Mouse (Mus musculus) kidney, embryonic 14.5 days (tissue): ENCODE data around the gene P2ry13. TPM values are rescaled to one million over a fixed set of nuclear protein-coding genes. Genes with fewer than 3 reads are reported as not detected.

Source experiments
- ATAC-seq: fragments of 200-750 bp; cut with Nextera tagmentation; 2 replicates; pipeline ENCODE4 v1.8.0; 2017; ENCODE audit warnings: moderate number of reproducible peaks, mild to moderate bottlenecking, moderate TSS enrichment, moderate library complexity; ENCODE audit not compliant: low FRiP score, low TSS enrichment
- H3K27ac ChIP-seq: fragments of 300-500 bp; sonication (generic); 2 replicates; pipeline ENCODE4 v1.5.1; 2014; ENCODE audit warnings: low read depth, mild to moderate bottlenecking, low read length, moderate library complexity, mixed read lengths
- H3K27me3 ChIP-seq: fragments of 300-500 bp; sonication (generic); 2 replicates; pipeline ENCODE4 v1.6.1; 2014; ENCODE audit warnings: mild to moderate bottlenecking, low read length; ENCODE audit not compliant: control insufficient read depth, insufficient read depth
- H3K36me3 ChIP-seq: fragments of 300-500 bp; sonication (generic); 2 replicates; pipeline ENCODE4 v1.6.1; 2014; ENCODE audit warnings: low read length, mixed read lengths; ENCODE audit not compliant: control insufficient read depth, insufficient read depth
- H3K4me1 ChIP-seq: fragments of 300-500 bp; sonication (generic); 2 replicates; pipeline ENCODE4 v1.6.1; 2014; ENCODE audit warnings: low read length, mixed read lengths; ENCODE audit not compliant: control insufficient read depth, insufficient read depth
- H3K4me2 ChIP-seq: fragments of 300-500 bp; sonication (generic); replicated peaks from 2 replicates; pipeline ENCODE4 v1.6.1; 2014; ENCODE audit warnings: low read depth, mild to moderate bottlenecking, low read length
- H3K4me3 ChIP-seq: fragments of 300-500 bp; sonication (generic); 2 replicates; pipeline ENCODE4 v1.5.1; 2014; ENCODE audit warnings: mild to moderate bottlenecking, low read length
- H3K9ac ChIP-seq: fragments of 300-500 bp; sonication (generic); 2 replicates; pipeline ENCODE4 v1.6.1; 2014; ENCODE audit warnings: low read depth, mild to moderate bottlenecking, low read length, moderate library complexity
- H3K9me3 ChIP-seq: fragments of 300-500 bp; sonication (generic); 2 replicates; pipeline ENCODE4 v1.6.1; 2016; ENCODE audit warnings: low read length; ENCODE audit not compliant: control insufficient read depth
- WGBS: fragments of 180-500 bp; shearing (Covaris S2); extraction: QIAGEN DNeasy Blood & Tissue Kit; methylation state at CpG from one replicate; pipeline ENCODE4 v1.1.7; 2014; 5-methylcytosine and 5-hydroxymethylcytosine counted together
- polyA plus RNA-seq: library from polyadenylated mRNA; unstranded; fragments of >200 nt; fragmentation: Nextera tagmentation; extraction: Ambion mirVana; gene quantifications from 2 replicates; pipeline ENCODE4 v1.2.1, GENCODE M21; 2014

The P2ry13 gene
- polyA plus RNA-seq, result 0.14 and 0.62 TPM in 2 replicates

DNA sequence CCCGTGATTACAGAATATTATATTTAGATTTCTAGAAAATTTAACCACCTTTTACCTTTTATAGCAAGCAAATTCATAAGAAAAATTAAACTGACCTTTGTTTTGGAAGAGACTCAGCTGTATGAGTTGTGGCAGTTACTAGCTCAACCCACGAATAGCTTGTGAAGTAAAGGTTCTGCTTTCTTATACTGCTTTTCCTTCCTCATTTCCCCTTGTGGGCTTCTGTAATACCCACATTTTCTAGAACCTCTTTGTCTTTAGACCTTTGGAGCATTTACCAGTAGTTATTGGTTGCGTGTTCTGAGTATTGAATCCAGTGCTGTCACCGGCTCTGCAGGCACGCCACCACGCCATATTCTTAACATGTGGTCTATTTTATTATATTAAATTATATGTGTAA is at the start of gene P2ry13:
Gene P2ry13 (minus strand): TSS at position 156 of the 400 bp plus-strand sequence.
- no peak for ATAC-seq
- no peaks in the 10 kb centered on the region for H3K27me3 ChIP-seq
- H3K36me3 ChIP-seq, result no peaks in the 10 kb centered on the region
- 91% methylated on average over 6 of the region's 6 CpGs for WGBS
- H3K4me2 ChIP-seq, result no peak within 1 kb of the TSS
- H3K4me1 ChIP-seq, result 0 out of 2 replicates have a peak, but pooled peaks cover 3% of the 10 kb centered on the region
- H3K27ac ChIP-seq, result no peak within 1 kb of the TSS
- no peaks in the 10 kb centered on the region for H3K9me3 ChIP-seq
- no peak within 1 kb of the TSS for H3K9ac ChIP-seq
- H3K4me3 ChIP-seq, result no peak within 1 kb of the TSS

- H3K4me3 ChIP-seq, result no peak overlapping the region
- H3K4me2 ChIP-seq, result no peak overlapping the region
- H3K36me3 ChIP-seq, result no peaks in the 10 kb centered on the region
- no peak overlapping the region for H3K9ac ChIP-seq
- no peak overlapping the region for H3K27ac ChIP-seq
- ATAC-seq, result no peak
- H3K9me3 ChIP-seq, result no peaks in the 10 kb centered on the region
- no peaks in the 10 kb centered on the region for H3K4me1 ChIP-seq
- 86% methylated on average over 20 of the region's 20 CpGs for WGBS
- no peaks in the 10 kb centered on the region for H3K27me3 ChIP-seq
Observed at GRCm38 (mm10) chr3:59257740-59258664, 47.3 kb upstream of the P2ry13 start.

DNA sequence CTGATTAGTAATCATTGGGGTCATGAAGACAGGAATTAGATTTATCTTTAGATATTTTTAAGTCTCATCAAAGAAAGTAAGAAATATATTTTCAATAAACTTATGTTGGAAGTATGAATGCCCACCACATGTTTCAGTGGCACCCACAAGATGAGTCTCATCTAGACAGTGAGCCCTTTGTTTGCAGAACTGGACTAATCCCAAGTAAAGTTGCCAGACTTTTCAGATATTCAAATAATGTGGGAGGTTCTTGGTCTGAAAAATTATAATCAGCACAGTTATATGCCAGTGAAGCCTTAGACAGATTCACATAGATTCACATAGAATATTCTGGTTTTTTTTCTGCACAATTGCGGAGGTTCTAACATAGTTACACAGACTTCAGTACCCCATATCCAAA is 39.8 kb upstream of the P2ry13 start:
- Histone ChIP-seq H3K9me3 (no peaks in the 10 kb centered on the region), H3K4me3 (no peak overlapping the region), H3K27ac (no peak overlapping the region), H3K27me3 (no peaks in the 10 kb centered on the region), H3K9ac (no peak overlapping the region), H3K4me1 (no peaks in the 10 kb centered on the region), H3K4me2 (no peak overlapping the region), H3K36me3 (no peaks in the 10 kb centered on the region)
- no peak for ATAC-seq
- 92% methylated on average over 1 of the region's 1 CpGs for WGBS

- no peak for ATAC-seq
- 83% methylated on average over 6 of the region's 6 CpGs for WGBS
- Histone ChIP-seq H3K27ac (no peak overlapping the region), H3K36me3 (no peaks in the 10 kb centered on the region), H3K27me3 (no peaks in the 10 kb centered on the region), H3K4me2 (no peak overlapping the region), H3K4me3 (no peak overlapping the region), H3K9me3 (no peaks in the 10 kb centered on the region), H3K9ac (no peak overlapping the region), H3K4me1 (no peaks in the 10 kb centered on the region)
Observed at GRCm38 (mm10) chr3:59248031-59248430, 37.3 kb upstream of the P2ry13 start.

- H3K9me3 ChIP-seq, result no peaks in the 10 kb centered on the region
- ATAC-seq, result no peak
- no peaks in the 10 kb centered on the region for H3K36me3 ChIP-seq
- no peak overlapping the region for H3K27ac ChIP-seq
- no peak overlapping the region for H3K4me2 ChIP-seq
- 59% methylated on average over 6 of the region's 6 CpGs for WGBS
- H3K27me3 ChIP-seq, result no peaks in the 10 kb centered on the region
- H3K4me3 ChIP-seq, result no peak overlapping the region
- H3K9ac ChIP-seq, result no peak overlapping the region
- H3K4me1 ChIP-seq, result no peaks in the 10 kb centered on the region
Observed at GRCm38 (mm10) chr3:59243384-59243783, 32.7 kb upstream of the P2ry13 start.

GRCm38 (mm10) chr3:59234878-59235277 is 24.2 kb upstream of the P2ry13 start:
- H3K27me3 ChIP-seq, result no peaks in the 10 kb centered on the region
- no peaks in the 10 kb centered on the region for H3K36me3 ChIP-seq
- H3K27ac ChIP-seq, result no peak overlapping the region
- no peak overlapping the region for H3K4me2 ChIP-seq
- H3K9me3 ChIP-seq, result no peaks in the 10 kb centered on the region
- WGBS, result 76% methylated on average over 5 of the region's 5 CpGs
- ATAC-seq, result no peak
- H3K4me1 ChIP-seq, result no peaks in the 10 kb centered on the region
- no peak overlapping the region for H3K4me3 ChIP-seq
- H3K9ac ChIP-seq, result no peak overlapping the region

- Histone ChIP-seq H3K27me3 (no peaks in the 10 kb centered on the region), H3K27ac (no peak overlapping the region), H3K9me3 (no peaks in the 10 kb centered on the region), H3K9ac (no peak overlapping the region), H3K4me2 (no peak overlapping the region), H3K4me3 (no peak overlapping the region), H3K4me1 (peaks cover 9% of the 10 kb centered on the region; the same call in 1 of the 2 replicates), H3K36me3 (no peaks in the 10 kb centered on the region)
- ATAC-seq, result no peak
- WGBS, result 75% methylated on average over 3 of the region's 3 CpGs
Observed at GRCm38 (mm10) chr3:59230912-59231311, 20.2 kb upstream of the P2ry13 start.

GRCm38 (mm10) chr3:59228730-59229551 is 18.3 kb upstream of the P2ry13 start:
- Histone ChIP-seq H3K4me3 (no peak overlapping the region), H3K27ac (peak overlapping the region; percentile 81; the same call in 1 of the 2 replicates), H3K4me2 (no peak overlapping the region), H3K9me3 (no peaks in the 10 kb centered on the region), H3K27me3 (no peaks in the 10 kb centered on the region), H3K4me1 (peaks cover 9% of the 10 kb centered on the region; the same call in 1 of the 2 replicates), H3K36me3 (no peaks in the 10 kb centered on the region), H3K9ac (no peak overlapping the region)
- ATAC-seq, result no peak
- 54% methylated on average over 10 of the region's 10 CpGs for WGBS
